Mouse (Mus musculus): ENCODE measurements around the gene Ifnl2.

The Ifnl2 gene

DNA sequence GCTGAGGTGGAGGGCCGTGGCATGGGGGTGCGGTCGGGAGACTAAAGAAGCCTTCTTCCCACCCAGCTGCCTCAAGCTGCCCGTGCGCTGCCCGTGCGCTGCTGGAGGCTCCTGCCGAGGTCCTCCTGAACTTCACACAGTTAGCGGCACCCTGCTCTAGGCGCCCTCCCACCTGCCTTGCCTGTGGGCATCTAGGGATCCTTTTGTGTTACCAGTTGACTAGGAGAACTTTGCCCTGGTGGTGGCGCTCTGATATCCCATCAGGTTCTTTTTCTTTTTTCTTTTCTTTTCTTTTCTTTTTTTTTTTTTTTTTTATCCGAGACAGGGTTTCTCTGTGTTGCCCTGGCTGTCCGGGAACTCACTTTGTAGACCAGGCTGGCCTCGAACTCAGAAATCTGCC is 19.4 kb downstream of the Ifnl2 start:
- DNase-seq (ENCODE audit: low spot score): no peak

DNA sequence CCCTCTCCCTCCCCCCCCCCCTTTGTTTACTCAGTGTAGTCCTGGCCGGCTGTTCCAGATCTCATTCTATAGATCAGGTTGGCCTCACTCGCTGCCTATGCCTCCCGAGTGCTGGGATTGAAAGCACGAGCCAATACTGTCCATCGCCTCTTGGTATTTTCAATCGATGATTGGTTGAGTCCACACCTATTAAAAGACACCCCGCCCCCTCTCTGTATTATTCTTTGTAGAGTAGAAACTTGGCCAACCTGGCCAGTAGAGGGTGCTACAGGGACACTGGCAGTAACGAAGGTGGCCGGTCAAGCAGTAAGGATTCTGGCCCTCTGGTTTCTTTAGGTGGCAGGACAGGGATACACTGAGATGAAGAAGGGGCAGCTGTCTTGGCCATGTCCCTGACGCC is 19.8 kb downstream of the Ifnl2 start:
- DNase-seq (ENCODE audit: low spot score): no peak

GRCm38 (mm10) chr7:28488030-28488491 is 22.2 kb downstream of the Ifnl2 start:
- no peak for DNase-seq (ENCODE audit: low spot score)

- no peak for DNase-seq (ENCODE audit: low spot score)
Observed at GRCm38 (mm10) chr7:28484192-28484591, 26.1 kb downstream of the Ifnl2 start.

GRCm38 (mm10) chr7:28482854-28483253 is 27.4 kb downstream of the Ifnl2 start:
- no peak for DNase-seq (ENCODE audit: low spot score)

GRCm38 (mm10) chr7:28478854-28479253 is 31.4 kb downstream of the Ifnl2 start:
- no peak for DNase-seq (ENCODE audit: low spot score)

DNA sequence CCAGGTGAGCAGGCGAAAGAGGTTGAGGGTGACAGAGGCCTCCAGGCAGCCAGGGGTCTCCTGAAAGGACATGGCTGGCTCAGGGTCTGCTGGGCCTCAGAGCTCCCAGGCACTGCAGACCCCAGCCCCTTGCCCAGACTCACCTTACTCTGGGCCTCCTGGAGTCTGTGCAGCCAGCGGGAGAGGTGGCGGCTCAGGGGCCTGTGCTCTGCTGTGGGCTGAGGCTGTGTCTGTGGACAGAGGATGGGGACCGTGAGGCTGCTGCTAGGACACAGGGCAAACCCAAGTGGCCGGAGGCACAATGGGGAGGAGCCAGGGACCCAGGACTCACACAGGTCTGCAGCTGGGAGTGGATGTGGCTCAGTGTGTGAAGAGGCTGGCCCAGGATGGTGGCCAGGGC is 32.9 kb downstream of the Ifnl2 start:
- DNase-seq (ENCODE audit: low spot score): no peak

- DNase-seq (ENCODE audit: low spot score): no peak
Observed at GRCm38 (mm10) chr7:28476191-28476590, 34.1 kb downstream of the Ifnl2 start.

GRCm38 (mm10) chr7:28467213-28467751 is 43.0 kb downstream of the Ifnl2 start:
- DNase-seq (ENCODE audit: low spot score): no peak

DNA sequence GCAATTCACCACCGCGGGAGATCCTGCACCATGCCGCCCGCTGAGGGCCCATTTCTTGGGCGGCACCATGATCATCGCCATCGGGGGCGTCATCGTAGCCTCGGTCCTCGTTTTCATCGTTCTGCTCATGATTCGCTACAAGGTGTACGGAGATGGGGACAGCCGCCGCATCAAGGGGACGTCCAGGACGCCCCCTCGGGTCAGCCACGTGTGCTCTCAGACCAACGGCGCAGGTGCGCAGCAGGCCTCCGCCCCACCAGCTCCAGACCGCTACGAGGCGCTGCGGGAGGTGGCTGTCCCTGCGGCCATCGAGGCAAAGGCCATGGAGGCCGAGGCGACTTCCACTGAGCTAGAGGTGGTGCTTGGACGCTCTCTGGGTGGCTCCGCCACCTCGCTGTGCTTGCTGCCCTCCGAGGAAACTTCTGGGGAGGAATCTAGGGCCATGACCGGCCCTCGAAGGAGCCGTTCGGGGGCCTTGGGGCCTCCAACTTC is 43.5 kb downstream of the Ifnl2 start:
- no peak for DNase-seq (ENCODE audit: low spot score)

DNA sequence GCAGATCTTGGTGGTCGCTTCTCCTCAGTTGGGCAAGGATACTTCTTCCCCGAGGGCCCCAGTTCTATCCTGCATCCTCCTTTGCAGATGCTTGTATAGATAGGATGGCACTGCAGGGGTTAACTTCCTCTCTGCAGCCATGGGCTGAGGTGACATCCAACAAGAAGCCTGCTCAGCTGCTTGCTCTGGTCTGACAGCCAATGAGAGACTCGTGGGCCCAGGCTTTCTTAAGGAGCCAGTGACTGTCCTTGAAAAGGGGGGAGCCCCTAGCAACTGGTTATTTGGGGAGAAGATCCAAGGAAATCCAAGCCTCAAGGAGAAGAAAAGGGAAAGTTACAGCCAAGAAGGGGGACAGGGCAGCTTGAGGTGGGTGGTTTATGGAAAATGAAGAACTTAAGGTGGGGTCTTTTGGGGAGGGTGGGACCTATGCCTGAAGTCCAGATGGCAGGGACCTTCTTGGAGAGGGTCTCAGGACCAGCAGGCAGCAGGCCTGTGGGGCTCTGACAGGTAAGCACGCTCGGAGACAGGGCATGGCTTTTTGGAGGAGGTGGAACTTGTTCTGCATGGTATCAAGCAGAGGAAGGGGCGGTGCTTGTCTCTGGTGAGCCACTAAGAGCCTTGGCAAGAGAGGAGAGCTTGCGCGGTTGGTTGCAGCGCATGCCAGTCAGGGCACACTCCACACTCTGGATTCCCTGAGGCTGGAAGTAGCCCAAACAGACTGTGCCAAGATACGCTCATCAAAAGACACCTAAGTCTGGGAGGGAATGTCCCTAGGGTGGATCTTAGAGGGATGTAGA is 45.6 kb downstream of the Ifnl2 start:
- DNase-seq (ENCODE audit: low spot score): peak; percentile 73

DNA sequence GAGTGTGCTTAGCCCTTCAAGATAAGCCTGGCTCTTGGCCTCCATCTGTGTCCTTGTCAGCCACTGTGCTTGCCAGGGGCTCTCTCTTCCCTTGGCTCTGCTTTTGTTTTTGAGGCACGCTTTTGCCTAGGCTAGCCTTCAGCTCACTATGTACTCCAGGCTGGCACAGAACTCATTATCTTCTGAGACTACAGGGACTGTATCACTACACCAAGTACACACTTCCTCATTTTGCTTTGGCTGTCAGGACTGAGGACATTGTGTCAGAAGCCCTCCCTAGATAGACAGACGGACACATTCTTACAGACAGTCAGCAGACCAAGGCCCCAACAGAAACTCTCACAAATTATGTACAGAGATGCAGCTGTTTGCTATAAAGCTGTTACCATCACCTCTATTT is 47.5 kb downstream of the Ifnl2 start:
- DNase-seq (ENCODE audit: low spot score): no peak

DNA sequence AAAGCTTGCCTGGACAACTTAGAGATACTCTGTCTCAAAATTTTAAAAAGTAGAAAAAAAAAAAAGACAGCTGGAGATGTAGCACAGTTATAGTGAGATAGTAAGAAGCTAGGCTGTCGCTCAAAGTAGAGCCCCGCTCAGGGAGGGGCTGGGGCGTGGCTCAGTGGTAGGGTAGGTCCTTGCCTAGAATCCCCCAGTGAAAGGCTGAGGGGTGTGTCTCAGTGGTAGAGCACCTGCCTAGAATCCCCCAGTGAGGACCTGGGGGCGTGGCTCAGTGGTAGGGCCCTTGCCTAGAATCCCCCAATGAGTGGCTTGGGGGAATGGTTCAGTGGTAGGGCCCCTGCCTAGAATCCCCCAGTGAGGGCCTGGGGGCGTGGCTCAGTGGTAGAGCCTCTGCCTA is 49.9 kb downstream of the Ifnl2 start:
- no peak for DNase-seq (ENCODE audit: low spot score)

Data from layer of hippocampus, adult 9-10 months (tissue).